Mouse (Mus musculus): ENCODE measurements around the gene Zcchc24. TPM values are rescaled to one million over a fixed set of nuclear protein-coding genes. Genes with fewer than 3 reads are reported as not detected.
A peak's percentile ranks its signal among the peaks of the same experiment; 100 is the strongest.

The Zcchc24 gene
- total RNA-seq, 2 experiments from 2014 or later, result 35.0 to 39.0 TPM

DNA sequence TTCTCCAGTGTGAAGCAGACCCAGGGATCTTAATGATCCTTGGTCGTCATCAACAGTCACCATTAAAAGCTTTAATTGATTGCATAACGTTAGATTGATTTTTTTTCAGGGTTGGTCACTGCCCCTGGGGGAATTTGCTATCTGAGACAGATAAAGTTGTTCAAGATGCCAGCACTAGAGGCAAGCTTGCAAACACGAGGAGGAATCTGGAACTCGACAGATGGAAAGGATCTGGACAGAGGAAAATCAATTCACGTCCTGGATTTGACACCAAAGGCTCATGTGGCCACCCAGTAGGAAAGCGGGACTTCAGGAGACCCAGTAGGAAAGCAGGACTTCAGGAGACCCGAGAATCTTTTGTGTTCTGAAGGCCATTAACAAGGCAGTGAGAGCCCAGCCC lies 14.4 kb upstream of the Zcchc24 start:
- intact Hi-C loops (cut with DNase I), result no loop called here
- DNase-seq, result no peak

DNA sequence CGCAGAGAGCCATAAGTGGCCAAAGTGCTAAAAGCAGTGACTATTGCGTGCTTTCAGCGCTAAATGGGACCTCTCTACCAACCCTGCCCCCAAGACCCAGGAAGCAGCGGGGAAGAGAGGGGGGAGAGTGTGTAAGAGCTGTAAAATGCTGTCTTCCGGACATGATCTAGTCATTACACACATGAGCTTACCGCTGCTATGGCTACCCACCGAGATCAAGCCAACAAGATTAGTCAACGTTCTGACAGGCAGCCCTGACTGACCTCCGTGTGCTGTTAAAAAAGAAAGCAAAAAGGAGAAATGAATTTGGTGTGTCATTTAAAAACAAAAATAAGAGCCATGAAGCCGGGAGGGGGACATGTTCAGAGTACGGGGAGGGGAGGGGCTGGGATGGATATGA lies 11.8 kb upstream of the Zcchc24 start:
- intact Hi-C loops (cut with DNase I), result no loop called here
- no peak for DNase-seq

DNA sequence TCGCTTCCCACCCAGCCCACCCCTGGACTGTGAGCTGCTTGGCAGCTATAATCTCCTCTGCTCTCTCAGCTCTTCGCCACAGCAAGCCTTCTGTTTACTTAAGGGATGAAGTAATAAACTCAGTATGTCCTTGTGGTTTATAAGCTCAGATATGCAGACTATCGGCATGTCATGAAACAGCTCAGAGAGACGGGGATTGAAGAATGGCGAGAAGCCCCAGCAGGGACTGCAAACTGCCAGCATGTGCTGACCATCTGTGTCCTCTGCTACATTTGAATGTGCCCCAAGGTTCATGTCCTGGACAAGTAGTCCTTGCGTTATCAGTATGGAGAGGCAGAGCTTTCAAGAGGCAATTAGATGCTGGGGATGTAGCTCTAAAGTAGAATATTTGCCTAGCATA lies 7.5 kb upstream of the Zcchc24 start:
- intact Hi-C loops (cut with DNase I), result no loop called here
- no peak for DNase-seq

DNA sequence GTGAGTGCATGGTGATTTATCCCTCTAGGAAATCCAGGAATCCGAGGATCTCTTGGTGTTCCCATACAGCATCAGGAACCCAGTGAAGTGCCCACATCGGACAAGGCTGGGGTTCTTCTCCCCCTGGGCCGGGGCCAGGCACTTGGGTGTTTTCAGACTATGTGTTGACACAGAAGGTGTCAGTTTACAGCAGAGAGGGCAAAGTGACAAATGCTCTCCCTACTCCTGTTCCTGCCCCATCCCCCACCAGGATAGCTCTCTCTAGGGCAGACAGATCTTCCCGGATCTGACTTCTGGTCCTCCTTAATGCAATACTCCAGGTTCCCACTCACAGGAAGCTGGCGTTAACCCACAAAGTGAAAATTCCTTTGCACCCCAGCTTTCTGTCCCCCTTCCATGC lies 5.3 kb upstream of the Zcchc24 start:
- no peak for DNase-seq
- intact Hi-C loops (cut with DNase I), result no loop called here

- intact Hi-C loops (cut with DNase I), result no loop called here
- DNase-seq, result no peak
Measured at GRCm38 (mm10) chr14:25773039-25773438, 4.2 kb upstream of the Zcchc24 start.

DNA sequence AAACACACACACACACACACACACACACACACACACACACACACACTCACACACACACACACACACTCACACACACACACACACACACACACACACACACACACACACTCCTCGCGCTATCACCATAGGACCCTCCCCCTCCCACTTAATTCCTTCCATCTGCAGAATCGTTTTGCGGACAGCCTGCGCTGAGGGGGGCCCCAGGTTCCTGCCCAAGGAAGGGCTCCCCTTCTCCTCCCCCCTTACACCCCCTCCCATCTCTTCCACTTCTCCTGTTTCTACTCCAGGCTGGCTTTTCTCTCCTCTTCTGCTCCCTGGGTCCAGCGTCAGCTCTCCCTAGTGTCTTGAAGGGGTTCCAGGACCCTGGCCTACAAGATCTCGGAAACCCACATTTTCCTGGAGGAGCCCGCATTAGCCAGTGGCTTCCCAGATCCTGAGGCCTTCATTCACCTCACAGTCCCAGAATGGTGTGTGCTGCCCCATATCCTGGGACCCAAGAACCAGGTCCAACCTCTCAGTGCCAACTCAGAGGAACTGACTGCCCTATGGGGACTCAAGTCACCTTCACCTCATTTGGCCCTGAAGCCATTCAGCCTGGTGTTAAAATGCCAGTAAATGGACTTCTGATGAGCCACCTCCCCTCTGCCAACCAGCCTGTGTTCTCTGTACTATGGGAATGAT lies 927 bp upstream of the Zcchc24 start:
- DNase-seq, result no peak
- intact Hi-C loops (cut with DNase I), result loop anchor here (2.0 kb wide), 1 partner anchor 25 kb away; no protein-coding TSS in a partner anchor

- DNase-seq, result peak; percentile 65 to 77
- intact Hi-C loops (cut with DNase I), result loop anchor here (2.0 kb wide), 1 partner anchor 26 kb away; no protein-coding TSS in a partner anchor
Measured at GRCm38 (mm10) chr14:25768261-25768893, 462 bp downstream of the Zcchc24 start.

DNA sequence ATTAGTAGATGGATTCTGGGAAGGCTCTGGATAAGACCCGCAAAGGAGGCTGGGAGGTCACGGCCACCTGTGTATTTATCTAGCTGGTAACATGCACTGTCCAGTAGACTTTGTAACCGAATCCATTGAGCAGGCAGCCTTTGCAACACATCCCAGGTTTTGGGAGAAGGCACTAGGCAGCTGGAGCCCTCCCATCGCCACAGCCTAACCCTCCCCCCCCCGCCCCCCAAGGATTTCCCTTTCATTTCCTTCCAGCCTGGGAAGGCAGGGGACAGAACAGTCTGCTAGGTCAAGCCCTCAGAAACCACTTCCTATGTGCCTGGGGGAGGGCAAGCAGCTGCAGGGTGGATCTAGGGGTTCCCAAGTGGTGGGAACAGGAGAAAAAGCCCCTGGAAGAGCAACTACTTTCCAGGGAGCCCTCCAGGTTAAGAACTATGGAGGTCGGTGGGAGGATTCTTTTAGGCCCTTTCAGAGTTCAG lies 1.1 kb downstream of the Zcchc24 start:
- intact Hi-C loops (cut with DNase I), result loop anchor here (2.0 kb wide), 2 partner anchors 27 to 59 kb away; no protein-coding TSS in a partner anchor
- DNase-seq, result peak in 1 of 2 experiments; percentile 40

DNA sequence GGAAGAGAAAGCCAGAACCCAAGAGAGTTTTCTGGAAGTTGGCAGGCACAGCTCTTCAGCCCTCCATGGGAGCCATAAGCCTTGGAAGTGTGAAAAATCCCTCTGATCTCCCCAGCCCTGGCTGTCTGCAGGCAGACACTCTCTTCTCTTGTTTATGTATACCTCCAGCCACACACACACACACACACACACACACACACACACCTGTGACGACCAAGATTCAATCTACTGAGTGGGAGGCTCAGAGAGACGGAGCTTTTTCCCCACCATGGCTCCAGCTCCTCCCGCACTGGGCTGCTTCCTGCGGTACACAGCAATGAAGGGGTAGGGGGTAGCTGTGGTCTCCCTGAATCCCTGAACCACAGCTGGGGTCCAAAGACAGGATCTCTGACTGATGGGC lies 2.4 kb downstream of the Zcchc24 start:
- intact Hi-C loops (cut with DNase I), result loop anchor here (2.0 kb wide), 1 partner anchor 58 kb away; no protein-coding TSS in a partner anchor
- DNase-seq, result no peak

- no peak for DNase-seq
- intact Hi-C loops (cut with DNase I), result loop anchor here (2.0 kb wide), 1 partner anchor 57 kb away; no protein-coding TSS in a partner anchor
Measured at GRCm38 (mm10) chr14:25765921-25766320, 2.9 kb downstream of the Zcchc24 start.

- DNase-seq, result no peak
- intact Hi-C loops (cut with DNase I), result no loop called here
Measured at GRCm38 (mm10) chr14:25765146-25765545, 3.7 kb downstream of the Zcchc24 start.

DNA sequence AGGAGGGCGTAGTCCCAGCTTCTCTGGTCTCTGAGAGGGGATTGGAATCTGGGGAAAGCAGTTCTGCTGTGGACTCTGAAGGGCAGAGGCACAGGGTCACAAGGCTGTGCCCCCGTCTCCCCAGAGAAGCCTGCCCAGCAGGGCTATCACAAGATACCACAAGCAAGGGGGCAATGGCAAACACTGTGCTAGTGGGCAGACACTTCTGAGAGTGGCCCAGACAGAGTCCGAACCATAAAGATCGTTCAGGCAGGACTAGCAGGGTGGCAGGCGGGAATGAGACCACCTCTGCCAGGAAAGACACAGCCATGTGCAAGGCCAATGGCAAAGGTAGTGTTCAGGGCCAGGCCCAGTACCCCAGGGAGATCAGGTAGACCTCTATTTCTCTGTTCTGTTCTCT lies 7.7 kb downstream of the Zcchc24 start:
- intact Hi-C loops (cut with DNase I), result no loop called here
- DNase-seq, result no peak

- intact Hi-C loops (cut with DNase I), result no loop called here
- DNase-seq, result no peak
Measured at GRCm38 (mm10) chr14:25759981-25760537, 8.8 kb downstream of the Zcchc24 start.

DNA sequence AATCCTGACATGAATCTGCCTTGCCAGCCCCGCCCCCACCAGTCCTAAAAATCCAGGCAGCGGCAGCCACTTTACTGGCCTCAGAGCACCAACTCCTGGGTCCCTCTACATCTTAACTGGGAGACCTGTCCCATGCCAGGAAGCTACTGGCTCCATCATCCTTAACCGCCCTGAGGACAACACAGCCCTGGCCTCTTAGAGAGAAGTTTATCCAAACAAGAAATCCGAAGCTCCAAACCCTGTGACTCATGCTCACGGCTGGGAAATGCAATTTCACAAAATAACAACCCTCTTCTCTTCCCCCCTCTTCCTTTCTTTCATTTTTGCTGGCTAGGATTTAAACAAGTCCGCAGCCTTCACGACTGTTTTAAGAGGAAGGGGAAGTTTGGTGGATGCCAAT lies 9.3 kb downstream of the Zcchc24 start:
- DNase-seq, result peak in 1 of 2 experiments; percentile 53
- intact Hi-C loops (cut with DNase I), result no loop called here

GRCm38 (mm10) chr14:25757917-25758316 lies 10.9 kb downstream of the Zcchc24 start:
- intact Hi-C loops (cut with DNase I), result no loop called here
- DNase-seq, result no peak

GRCm38 (mm10) chr14:25756385-25756990 lies 12.4 kb downstream of the Zcchc24 start:
- intact Hi-C loops (cut with DNase I), result no loop called here
- DNase-seq, result no peak

DNA sequence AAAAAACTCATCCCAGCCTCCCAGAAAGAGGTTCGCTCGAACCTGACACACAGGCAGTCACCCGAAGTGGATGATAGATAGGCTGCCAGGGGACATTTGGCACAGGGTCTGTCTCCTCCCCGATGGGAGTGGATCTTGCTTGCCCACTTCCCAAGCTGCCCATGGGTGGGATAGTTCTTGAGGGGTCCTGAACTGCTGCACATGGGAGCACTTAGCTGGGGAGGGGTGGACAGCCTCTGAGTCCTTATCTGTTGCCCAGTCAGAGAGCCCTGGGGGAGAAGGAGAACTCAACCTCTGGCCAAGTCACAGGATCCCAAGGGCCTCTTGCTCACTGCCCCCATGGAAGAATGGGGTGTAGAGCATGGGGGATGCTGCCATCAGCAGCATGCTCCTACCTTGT lies 13.3 kb downstream of the Zcchc24 start:
- intact Hi-C loops (cut with DNase I), result no loop called here
- no peak for DNase-seq

DNA sequence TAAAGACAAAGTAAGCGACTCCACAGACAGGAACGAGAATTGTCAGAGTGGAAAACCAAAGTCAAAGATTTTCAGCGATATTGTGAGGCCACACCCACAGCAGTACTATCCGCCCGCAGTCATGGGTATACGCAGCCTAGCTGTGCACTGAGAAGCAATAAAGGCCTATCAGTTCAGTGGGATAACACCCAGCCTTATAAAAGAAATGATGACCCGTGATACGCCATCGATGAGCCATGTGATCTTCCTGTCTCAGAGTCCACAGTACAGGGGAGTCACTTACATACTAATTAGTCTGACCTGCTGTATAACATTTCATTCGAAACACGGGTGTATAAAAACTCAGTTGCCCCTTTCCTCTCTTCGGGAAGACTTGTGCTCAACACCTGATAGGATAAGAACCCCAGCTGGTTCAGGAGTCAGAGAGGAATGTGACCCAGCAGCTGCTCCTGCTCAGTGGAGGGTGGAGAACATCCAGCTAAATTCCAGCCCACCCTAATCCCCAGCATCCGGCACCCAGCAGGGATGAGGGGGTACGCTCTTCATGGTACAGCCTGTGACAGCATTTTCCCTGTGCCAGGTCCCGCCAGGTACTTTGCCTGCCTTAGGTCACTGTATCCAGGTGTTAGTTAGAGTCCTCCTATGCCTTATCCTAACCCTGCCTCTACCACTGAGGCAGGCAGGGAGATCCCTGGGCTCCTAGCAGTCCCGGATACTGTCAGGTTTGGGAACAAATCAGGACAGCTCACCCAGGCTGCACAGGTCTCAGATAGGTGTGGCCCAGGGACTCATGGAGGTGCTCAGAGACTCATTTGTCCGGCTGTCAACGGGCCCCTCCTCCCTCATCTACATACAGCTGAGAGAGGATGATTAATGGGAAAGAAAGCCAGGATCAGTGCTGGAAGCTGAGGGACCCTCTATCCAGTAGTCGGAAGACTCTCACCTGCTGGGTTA lies 14.0 kb downstream of the Zcchc24 start:
- intact Hi-C loops (cut with DNase I), result no loop called here
- DNase-seq, result no peak

DNA sequence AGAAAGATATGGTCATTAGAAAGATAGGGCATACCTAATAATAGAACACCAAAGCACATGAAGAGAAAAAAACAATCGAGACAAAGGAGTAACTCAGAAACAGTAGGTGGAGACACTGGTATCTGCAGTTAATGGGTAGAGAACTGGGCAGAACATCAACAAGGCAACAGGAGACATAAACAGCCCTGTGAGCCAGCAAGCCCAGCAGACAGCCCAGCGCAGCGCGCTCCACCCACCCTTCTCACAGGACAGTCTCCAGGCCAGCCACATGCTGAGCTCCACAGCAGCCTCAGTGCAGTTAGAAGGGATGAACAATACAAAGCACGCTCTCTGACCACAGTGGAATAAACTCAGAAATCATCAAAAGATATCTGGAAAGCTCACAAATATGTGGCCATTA lies 15.8 kb downstream of the Zcchc24 start:
- peak; percentile 62 to 66 for DNase-seq
- intact Hi-C loops (cut with DNase I), result no loop called here

GRCm38 (mm10) chr14:25751067-25751466 lies 17.8 kb downstream of the Zcchc24 start:
- no peak for DNase-seq
- intact Hi-C loops (cut with DNase I), result no loop called here

Measured in heart, postnatal 36 days (tissue).